ENCODE assay signal across 8 mouse cellular contexts in genomic region chr12:64966101-64966631, GRCm38 (mm10). TPM values are rescaled to one million over a fixed set of nuclear protein-coding genes. Genes with fewer than 3 reads are reported as not detected.
DNase-seq lines count a peak whose midpoint lies in the region; ATAC-seq lines count a peak whose summit lies in the region.

No protein-coding gene starts in this region.

- ATAC-seq in forebrain, embryonic 16.5 days: no peak; the same call in 1 of the 2 replicates
- no peak for ATAC-seq in hindbrain, embryonic 11.5 days (ENCODE audit: low FRiP score)

- H3K27ac ChIP-seq in forebrain, embryonic 16.5 days (ENCODE audit: low read length): peak overlapping the region; percentile 66
- H3K27ac ChIP-seq in hindbrain, embryonic 11.5 days (ENCODE audit: low read depth, low read length): peak overlapping the region; percentile 80

- WGBS in forebrain, embryonic 16.5 days: 0% methylated on average over 44 of the region's 44 CpGs
- WGBS in hindbrain, embryonic 11.5 days: 2% methylated on average over 44 of the region's 44 CpGs

- H3K27me3 ChIP-seq in forebrain, embryonic 16.5 days (replicated peaks; ENCODE audit: control insufficient read depth, insufficient read depth, low read length): no peaks in the 10 kb centered on the region
- H3K27me3 ChIP-seq in hindbrain, embryonic 11.5 days (ENCODE audit: control insufficient read depth, insufficient read depth, low read length): no peaks in the 10 kb centered on the region

- peak overlapping the region; percentile 89 for H3K4me3 ChIP-seq in forebrain, embryonic 16.5 days (replicated peaks; ENCODE audit: low read length)
- H3K4me3 ChIP-seq in hindbrain, embryonic 11.5 days (ENCODE audit: low read depth, low read length): peak overlapping the region; percentile 90

- no peaks in the 10 kb centered on the region for H3K9me3 ChIP-seq in forebrain, embryonic 16.5 days (ENCODE audit: control insufficient read depth, low read length)
- H3K9me3 ChIP-seq in hindbrain, embryonic 11.5 days (ENCODE audit: control insufficient read depth, low read length): no peaks in the 10 kb centered on the region

- H3K4me1 ChIP-seq in forebrain, embryonic 16.5 days (replicated peaks; ENCODE audit: control insufficient read depth, insufficient read depth, low read length): peaks cover 37% of the 10 kb centered on the region
- 0 out of 2 replicates have a peak, but pooled peaks cover 2% of the 10 kb centered on the region for H3K4me1 ChIP-seq in hindbrain, embryonic 11.5 days (replicated peaks; ENCODE audit: control insufficient read depth, insufficient read depth, low read length)

- H3K4me2 ChIP-seq in forebrain, embryonic 16.5 days (ENCODE audit: low read length): peak overlapping the region; percentile 85
- H3K4me2 ChIP-seq in hindbrain, embryonic 11.5 days (replicated peaks; ENCODE audit: low read depth, low read length): peak overlapping the region; percentile 85

- H3K36me3 ChIP-seq in forebrain, embryonic 16.5 days (ENCODE audit: control insufficient read depth, insufficient read depth): no peaks in the 10 kb centered on the region
- no peaks in the 10 kb centered on the region for H3K36me3 ChIP-seq in hindbrain, embryonic 11.5 days (ENCODE audit: control insufficient read depth, insufficient read depth, low read length)

- peak overlapping the region; percentile 86 for H3K9ac ChIP-seq in forebrain, embryonic 16.5 days (replicated peaks; ENCODE audit: low read depth, low read length)
- H3K9ac ChIP-seq in hindbrain, embryonic 11.5 days (ENCODE audit: low read depth, low read length): peak overlapping the region; percentile 88

- DNase-seq in ES-CJ7 (ENCODE audit: low read depth, low spot score): peak; percentile 55
- DNase-seq in adrenal gland, postnatal 4 days (ENCODE audit: low spot score in 2 of 2): peak; percentile 18 to 19
- DNase-seq in hindbrain, embryonic 11.5 days (ENCODE audit: low spot score): peak; percentile 64
- DNase-seq in layer of hippocampus, postnatal 36 days: peak; percentile 42 to 52
- peak; percentile 40 for DNase-seq in lung, postnatal 36 days
- DNase-seq in right cerebral cortex, postnatal 10 days (ENCODE audit: low spot score in 2 of 2): peak; percentile 67 to 74
- peak; percentile 48 for DNase-seq in yolk sac, embryonic 10.5 days (ENCODE audit: low spot score)

RNA-seq across cellular contexts. Expression of gene Togaram1, which starts 0.6 kb away (rescaled TPM):
- 10 to 100 TPM; 33.2 to 34.1 TPM for total RNA-seq in adrenal gland, postnatal 4 days (2021)
- 26.0 and 28.3 TPM in 2 replicates for polyA plus RNA-seq in forebrain, embryonic 16.5 days (2015; fragmentation: Nextera tagmentation; extraction: Ambion mirVana)
- polyA plus RNA-seq in hindbrain, embryonic 11.5 days (2014; fragmentation: Nextera tagmentation; extraction: Ambion mirVana): 27.0 and 31.8 TPM in 2 replicates
- total RNA-seq in layer of hippocampus, postnatal 36 days (2021): 10 to 100 TPM; 55.5 to 56.4 TPM

RNA-seq across cellular contexts. Expression of gene Klhl28, which starts 0.8 kb away (rescaled TPM):
- 10 to 100 TPM; 12.2 to 16.3 TPM for total RNA-seq in adrenal gland, postnatal 4 days (2021)
- polyA plus RNA-seq in forebrain, embryonic 16.5 days (2015; fragmentation: Nextera tagmentation; extraction: Ambion mirVana): 27.7 and 35.9 TPM in 2 replicates
- polyA plus RNA-seq in hindbrain, embryonic 11.5 days (2014; fragmentation: Nextera tagmentation; extraction: Ambion mirVana): 22.4 and 24.9 TPM in 2 replicates
- total RNA-seq in layer of hippocampus, postnatal 36 days (2021): 10 to 100 TPM; 26.2 to 26.8 TPM

RNA-seq across cellular contexts. Expression of gene Gm527, which starts 48.5 kb away (rescaled TPM):
- 10 to 100 TPM in 1 of 2 experiments, 1 to 10 TPM in 1; 8.7 to 10.3 TPM for total RNA-seq in adrenal gland, postnatal 4 days (2021)
- polyA plus RNA-seq in forebrain, embryonic 16.5 days (2015; fragmentation: Nextera tagmentation; extraction: Ambion mirVana): 2.5 and 3.0 TPM in 2 replicates
- polyA plus RNA-seq in hindbrain, embryonic 11.5 days (2014; fragmentation: Nextera tagmentation; extraction: Ambion mirVana): 2.2 and 3.1 TPM in 2 replicates
- 10 to 100 TPM; 14.2 to 16.8 TPM for total RNA-seq in layer of hippocampus, postnatal 36 days (2021)

Comparison
In these comparisons a context has a peak if more than half of its experiments do, and no peak if none do; other contexts are left out.
1. DNase-seq: peak in every context shown above with its lines; median percentile 70 in right cerebral cortex, postnatal 10 days; 64 in hindbrain, embryonic 11.5 days; 55 in ES-CJ7; 48 in yolk sac, embryonic 10.5 days; 47 in layer of hippocampus, postnatal 36 days; 40 in lung, postnatal 36 days; 18 in adrenal gland, postnatal 4 days.